In the genomic region with DNA sequence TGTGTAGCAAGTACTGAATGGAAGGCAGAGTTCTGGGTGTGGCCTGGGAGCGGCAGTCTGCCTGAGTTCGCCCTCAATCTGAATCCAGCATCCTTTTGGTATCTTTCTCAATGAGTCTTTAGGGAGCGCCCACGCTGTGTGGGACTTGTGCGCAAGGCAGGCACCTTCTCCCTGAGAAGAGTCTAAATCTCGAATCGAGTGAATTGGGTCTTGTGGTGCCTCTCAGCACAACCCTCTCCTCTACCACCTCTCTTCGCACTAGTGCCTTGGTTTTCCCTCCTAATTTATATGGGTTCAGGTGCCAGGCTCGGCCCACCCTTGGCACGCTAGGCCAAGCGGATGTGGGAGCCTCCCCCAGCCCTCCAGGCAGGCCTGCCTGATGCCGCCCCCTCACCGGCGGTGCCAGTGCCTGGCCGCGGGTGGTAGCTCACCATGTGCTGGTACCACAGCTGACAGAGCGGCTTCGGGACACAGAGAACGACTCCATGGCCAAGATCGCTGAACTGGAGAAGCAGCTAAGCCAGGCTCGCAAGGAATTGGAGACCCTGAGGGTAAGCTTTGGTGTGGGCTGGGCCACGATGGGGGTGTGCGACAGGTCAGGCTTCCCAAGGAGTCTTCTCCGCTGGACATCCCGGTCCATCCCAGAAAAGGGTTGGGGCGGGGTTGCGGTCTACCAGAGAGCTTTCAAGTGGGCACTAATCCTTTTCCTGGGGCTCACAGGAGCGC, we compare ENCODE assay signal across 9 mouse cellular contexts. TPM values are rescaled to one million over a fixed set of nuclear protein-coding genes. Genes with fewer than 3 reads are reported as not detected.
DNase-seq lines count a peak whose midpoint lies in the region; ATAC-seq and TF ChIP-seq lines count a peak whose summit lies in the region.
"Had no signal": no experiment of that assay in that cellular context is flagged by ENCODE, and none has a peak within 500 bp of the region (broad histone marks: within the 10 kb centered on the region; RNA-seq: fewer than 3 reads in every experiment).

No protein-coding gene starts in this region.

- H3K36me3 ChIP-seq in heart, embryonic 16.5 days (ENCODE audit: control insufficient read depth, insufficient read depth): no peaks in the 10 kb centered on the region
- H3K36me3 ChIP-seq in limb, embryonic 11.5 days (ENCODE audit: control insufficient read depth, insufficient read depth, low read length): no peaks in the 10 kb centered on the region
- H3K36me3 ChIP-seq in stomach, postnatal 0 days (ENCODE audit: control insufficient read depth, insufficient read depth, low read length): no peaks in the 10 kb centered on the region

- peaks cover 64% of the 10 kb centered on the region for H3K27me3 ChIP-seq in heart, embryonic 16.5 days (ENCODE audit: control insufficient read depth, insufficient read depth, low read length)
- no peaks in the 10 kb centered on the region for H3K27me3 ChIP-seq in cerebellum, adult 2 months (ENCODE audit: control insufficient read depth, insufficient read depth, low read length)
- H3K27me3 ChIP-seq in limb, embryonic 11.5 days (ENCODE audit: control insufficient read depth, insufficient read depth, low read length): peaks cover 74% of the 10 kb centered on the region
- H3K27me3 ChIP-seq in stomach, postnatal 0 days (ENCODE audit: control insufficient read depth, insufficient read depth, low read length): peaks cover 7% of the 10 kb centered on the region; the same call in 1 of the 2 replicates

- H3K27ac ChIP-seq in heart, embryonic 16.5 days (ENCODE audit: low read length): no peak overlapping the region
- peak overlapping the region; percentile 84 for H3K27ac ChIP-seq in cerebellum, adult 2 months (ENCODE audit: insufficient read depth, low read length)
- no peak overlapping the region for H3K27ac ChIP-seq in limb, embryonic 11.5 days (replicated peaks; ENCODE audit: low read depth, low read length)
- H3K27ac ChIP-seq in stomach, postnatal 0 days (replicated peaks): no peak overlapping the region

- no peaks in the 10 kb centered on the region for H3K9me3 ChIP-seq in heart, embryonic 16.5 days (replicated peaks; ENCODE audit: control insufficient read depth, low read length)
- no peaks in the 10 kb centered on the region for H3K9me3 ChIP-seq in limb, embryonic 11.5 days (ENCODE audit: control insufficient read depth, low read length)
- H3K9me3 ChIP-seq in stomach, postnatal 0 days (ENCODE audit: control insufficient read depth, low read length): no peaks in the 10 kb centered on the region

- peaks cover 5% of the 10 kb centered on the region; the same call in 1 of the 2 replicates for H3K4me1 ChIP-seq in heart, embryonic 16.5 days (ENCODE audit: control insufficient read depth, insufficient read depth, low read length)
- H3K4me1 ChIP-seq in cerebellum, adult 2 months (ENCODE audit: control insufficient read depth, insufficient read depth, low read length): peaks cover 32% of the 10 kb centered on the region
- H3K4me1 ChIP-seq in limb, embryonic 11.5 days (ENCODE audit: control insufficient read depth, insufficient read depth, low read length): no peaks in the 10 kb centered on the region
- no peaks in the 10 kb centered on the region for H3K4me1 ChIP-seq in stomach, postnatal 0 days (replicated peaks; ENCODE audit: control insufficient read depth, insufficient read depth)

- H3K9ac ChIP-seq in heart, embryonic 16.5 days (ENCODE audit: low read length): no peak overlapping the region
- no peak overlapping the region for H3K9ac ChIP-seq in limb, embryonic 11.5 days (ENCODE audit: low read length)
- H3K9ac ChIP-seq in stomach, postnatal 0 days (ENCODE audit: low read length): no peak overlapping the region

- WGBS in heart, embryonic 16.5 days: 31% methylated on average over 28 of the region's 28 CpGs
- WGBS in cerebellum, adult 2 months: 5% methylated on average over 28 of the region's 28 CpGs
- WGBS in limb, embryonic 11.5 days: 14% methylated on average over 28 of the region's 28 CpGs
- WGBS in stomach, postnatal 0 days: 22% methylated on average over 28 of the region's 28 CpGs

- no peak for TF ChIP-seq EP300 in stomach, postnatal 0 days (optimal IDR thresholded peaks at IDR 0.05)

- H3K4me3 ChIP-seq in heart, embryonic 16.5 days (ENCODE audit: low read length): peak overlapping the region; percentile 27
- H3K4me3 ChIP-seq in cerebellum, adult 2 months (replicated peaks; ENCODE audit: insufficient read depth, low read depth, low read length): peak overlapping the region; percentile 78
- H3K4me3 ChIP-seq in limb, embryonic 11.5 days (ENCODE audit: low read depth, low read length): peak overlapping the region; percentile 20
- H3K4me3 ChIP-seq in stomach, postnatal 0 days (ENCODE audit: low read depth, low read length): peak overlapping the region; percentile 3; the same call in 1 of the 2 replicates

- H3K4me2 ChIP-seq in heart, embryonic 16.5 days (ENCODE audit: low read depth, low read length): peak overlapping the region; percentile 48
- peak overlapping the region; percentile 36; the same call in 1 of the 2 replicates for H3K4me2 ChIP-seq in limb, embryonic 11.5 days (ENCODE audit: low read depth, severe bottlenecking)
- peak overlapping the region; percentile 28 for H3K4me2 ChIP-seq in stomach, postnatal 0 days (replicated peaks; ENCODE audit: low read depth)

- ATAC-seq in heart, embryonic 16.5 days (replicated peaks; ENCODE audit: extremely low read depth, insufficient read depth, low FRiP score): no peak
- no peak for ATAC-seq in limb, embryonic 11.5 days (ENCODE audit: insufficient number of reproducible peaks, low FRiP score, low TSS enrichment, low read depth)
- ATAC-seq in stomach, postnatal 0 days (ENCODE audit: low FRiP score, low TSS enrichment): no peak
- no peak for ATAC-seq in inflammation-experienced regulatory T-cells, adult 6 months

- no peak for DNase-seq in heart, postnatal 4 days
- DNase-seq in cerebellum, adult 2 months: peak; percentile 69 to 73
- DNase-seq in frontal cortex, postnatal 25 days (ENCODE audit: low spot score in 2 of 2): peak; percentile 47 to 67
- DNase-seq in limb, embryonic 11.5 days (ENCODE audit: low spot score): no peak
- DNase-seq in stomach, postnatal 0 days (ENCODE audit: low spot score): no peak
- no peak for DNase-seq in ovary, postnatal 14 days (ENCODE audit: low spot score)

- no peak for TF ChIP-seq POLR2A in cerebellum, adult 2 months (IDR thresholded peaks at IDR 0.05; ENCODE audit: borderline replicate concordance, insufficient read depth, low read length)

- TF ChIP-seq CTCF in cerebellum, adult 2 months (IDR thresholded peaks at IDR 0.05; ENCODE audit: borderline replicate concordance, insufficient read depth, low read depth, low read length): no peak
- TF ChIP-seq CTCF in stomach, postnatal 0 days (IDR thresholded peaks at IDR 0.05; ENCODE audit: low read depth): no peak

RNA-seq across cellular contexts. Expression of gene 1700023F06Rik, which starts 16.0 kb away (rescaled TPM):
- 0.17 and 0.25 TPM in 2 replicates for polyA plus RNA-seq in heart, embryonic 16.5 days (2015; fragmentation: Nextera tagmentation; extraction: Ambion mirVana)
- not detected for total RNA-seq in heart, postnatal 4 days (2021)
- 9.4 and 10.0 TPM in 2 replicates for polyA plus RNA-seq in cerebellum, adult 2 months (2012; rRNA removed)
- polyA plus RNA-seq in limb, embryonic 11.5 days (2014; fragmentation: Nextera tagmentation; extraction: Ambion mirVana): 0.23 and 0.48 TPM in 2 replicates
- 1.0 and 1.7 TPM in 2 replicates for polyA plus RNA-seq in stomach, postnatal 0 days (2015; fragmentation: Nextera tagmentation; extraction: Ambion mirVana)
- polyA plus RNA-seq in inflammation-experienced regulatory T-cells, adult 6 months (2017; shearing (Covaris generic)): not detected
- total RNA-seq: MEL had no signal

RNA-seq across cellular contexts. Expression of gene Fmnl1, which starts 21.5 kb away (rescaled TPM):
- 4.0 and 7.6 TPM in 2 replicates for polyA plus RNA-seq in heart, embryonic 16.5 days (2015; fragmentation: Nextera tagmentation; extraction: Ambion mirVana)
- total RNA-seq in heart, postnatal 4 days (2021): 1 to 10 TPM; 7.4 to 8.6 TPM
- 63.7 and 71.1 TPM in 2 replicates for polyA plus RNA-seq in cerebellum, adult 2 months (2012; rRNA removed)
- 0.20 and 0.69 TPM in 2 replicates for polyA plus RNA-seq in limb, embryonic 11.5 days (2014; fragmentation: Nextera tagmentation; extraction: Ambion mirVana)
- polyA plus RNA-seq in stomach, postnatal 0 days (2015; fragmentation: Nextera tagmentation; extraction: Ambion mirVana): 0.86 and 1.1 TPM in 2 replicates
- 10 to 100 TPM; 52.9 to 64.4 (median 60.6) TPM for polyA plus RNA-seq in inflammation-experienced regulatory T-cells, adult 6 months (2017; shearing (Covaris generic))

RNA-seq across cellular contexts. Expression of gene Spata32, which starts 25.8 kb away (rescaled TPM):
- not detected in 2 replicates for polyA plus RNA-seq in heart, embryonic 16.5 days (2015; fragmentation: Nextera tagmentation; extraction: Ambion mirVana)
- total RNA-seq in heart, postnatal 4 days (2021): not detected
- polyA plus RNA-seq in cerebellum, adult 2 months (2012; rRNA removed): 2.7 and 3.2 TPM in 2 replicates
- polyA plus RNA-seq in limb, embryonic 11.5 days (2014; fragmentation: Nextera tagmentation; extraction: Ambion mirVana): not detected in 2 replicates
- polyA plus RNA-seq in stomach, postnatal 0 days (2015; fragmentation: Nextera tagmentation; extraction: Ambion mirVana): not detected in 2 replicates
- not detected for polyA plus RNA-seq in inflammation-experienced regulatory T-cells, adult 6 months (2017; shearing (Covaris generic))
- total RNA-seq: MEL had no signal

Comparison
In these comparisons a context has a peak if more than half of its experiments do, and no peak if none do; other contexts are left out.
1. H3K4me3 ChIP-seq: peak in every context shown above with its lines; median percentile 78 in cerebellum, adult 2 months; 27 in heart, embryonic 16.5 days; 20 in limb, embryonic 11.5 days; 3 in stomach, postnatal 0 days.
2. DNase-seq: peak in cerebellum, adult 2 months (2 of 2) and frontal cortex, postnatal 25 days (2 of 2); none in heart, postnatal 4 days (single experiment), limb, embryonic 11.5 days (single experiment), stomach, postnatal 0 days (single experiment) and ovary, postnatal 14 days (single experiment).
3. Peak in every context shown above with its lines, with median percentiles within 50 percentile points of each other: H3K4me2 ChIP-seq.